Mouse (Mus musculus) midbrain, embryonic 11.5 days (tissue): ENCODE results near the gene Ehd1. TPM values are rescaled to one million over a fixed set of nuclear protein-coding genes. Genes with fewer than 3 reads are reported as not detected.

Source experiments
- ATAC-seq: fragments of 200-750 bp; cut with Nextera tagmentation; 2 replicates; pipeline ENCODE4 v1.8.0; 2017; ENCODE audit warnings: moderate TSS enrichment, moderate library complexity; ENCODE audit not compliant: low FRiP score
- DNase-seq: peaks from one replicate; pipeline ENCODE4 v3.0.0; 2015; ENCODE audit warnings: low spot score; ENCODE audit errors: missing footprints
- H3K27ac ChIP-seq: fragments of 300-500 bp; sonication (generic); 2 replicates; pipeline ENCODE4 v1.5.1; 2014; ENCODE audit warnings: low read depth, low read length
- H3K27me3 ChIP-seq: fragments of 300-500 bp; sonication (generic); 2 replicates; pipeline ENCODE4 v1.6.1; 2014; ENCODE audit warnings: mild to moderate bottlenecking, low read length, moderate library complexity, mixed read lengths; ENCODE audit not compliant: control insufficient read depth, insufficient read depth
- H3K36me3 ChIP-seq: fragments of 300-500 bp; sonication (generic); 2 replicates; pipeline ENCODE4 v1.6.1; 2014; ENCODE audit warnings: mild to moderate bottlenecking, low read length, moderate library complexity, mixed read lengths; ENCODE audit not compliant: control insufficient read depth, insufficient read depth
- H3K4me1 ChIP-seq: fragments of 300-500 bp; sonication (generic); 2 replicates; pipeline ENCODE4 v1.6.1; 2014; ENCODE audit warnings: low read length; ENCODE audit not compliant: control insufficient read depth, insufficient read depth
- H3K4me2 ChIP-seq: fragments of 300-500 bp; sonication (generic); 2 replicates; pipeline ENCODE4 v1.6.1; 2014; ENCODE audit warnings: mild to moderate bottlenecking, moderate library complexity
- H3K4me3 ChIP-seq: fragments of 300-500 bp; sonication (generic); 2 replicates; pipeline ENCODE4 v1.5.1; 2014; ENCODE audit warnings: low read depth, low read length
- H3K9ac ChIP-seq: fragments of 300-500 bp; sonication (generic); 2 replicates; pipeline ENCODE4 v1.6.1; 2014; ENCODE audit warnings: low read length
- H3K9me3 ChIP-seq: fragments of 300-500 bp; sonication (generic); 2 replicates; pipeline ENCODE4 v1.6.1; 2016; ENCODE audit warnings: low read length; ENCODE audit not compliant: control insufficient read depth
- WGBS: fragments of 180-500 bp; shearing (Covaris S2); extraction: QIAGEN DNeasy Blood & Tissue Kit; methylation state at CpG from one replicate; pipeline ENCODE4 v1.1.7; 2014; 5-methylcytosine and 5-hydroxymethylcytosine counted together
- polyA plus RNA-seq: library from polyadenylated mRNA; unstranded; fragments of >200 nt; fragmentation: Nextera tagmentation; extraction: Ambion mirVana; gene quantifications from 2 replicates; pipeline ENCODE4 v1.2.1, GENCODE M21; 2014

Ehd1 gene
- polyA plus RNA-seq, 1 experiment from 2014 or later, result 68.2 TPM

- H3K27ac ChIP-seq, result no peak overlapping the region
- no peak overlapping the region for H3K4me3 ChIP-seq
- WGBS, result 93% methylated on average over 29 of the region's 29 CpGs
- no peak overlapping the region for H3K9ac ChIP-seq
- no peaks in the 10 kb centered on the region for H3K9me3 ChIP-seq
- H3K4me1 ChIP-seq, result peaks cover 1% of the 10 kb centered on the region
- DNase-seq (no peak), ATAC-seq (no peak)
- H3K4me2 ChIP-seq, result no peak overlapping the region
- peaks cover 16% of the 10 kb centered on the region for H3K36me3 ChIP-seq
- H3K27me3 ChIP-seq, result no peaks in the 10 kb centered on the region
These were observed 28.8 kb upstream of the Ehd1 start for GRCm38 (mm10) chr19:6247526-6248300.

- 89% methylated on average over 4 of the region's 4 CpGs for WGBS
- ATAC-seq, result no peak
These were observed 23.5 kb upstream of the Ehd1 start for GRCm38 (mm10) chr19:6253021-6253420.

GRCm38 (mm10) chr19:6260428-6260827, 16.1 kb upstream of the Ehd1 start:
- Histone ChIP-seq H3K9ac (no peak overlapping the region), H3K4me2 (no peak overlapping the region), H3K27ac (no peak overlapping the region), H3K36me3 (peaks cover 14% of the 10 kb centered on the region; the same call in 1 of the 2 replicates), H3K27me3 (no peaks in the 10 kb centered on the region), H3K4me1 (no peaks in the 10 kb centered on the region), H3K4me3 (no peak overlapping the region), H3K9me3 (no peaks in the 10 kb centered on the region; the same call in 1 of the 2 replicates)
- DNase-seq, result no peak
- no peak; the same call in 1 of the 2 replicates for ATAC-seq
- WGBS, result 79% methylated on average over 2 of the region's 2 CpGs

More at GRCm38 (mm10) chr19:6253021-6253420, 23.5 kb upstream of the Ehd1 start:
- Histone ChIP-seq H3K9me3 (no peaks in the 10 kb centered on the region), H3K36me3 (peaks cover 13% of the 10 kb centered on the region; the same call in 1 of the 2 replicates), H3K4me3 (no peak overlapping the region), H3K9ac (no peak overlapping the region), H3K4me1 (no peaks in the 10 kb centered on the region), H3K4me2 (no peak overlapping the region), H3K27ac (no peak overlapping the region), H3K27me3 (no peaks in the 10 kb centered on the region)
- DNase-seq, result no peak

- Histone ChIP-seq H3K27me3 (no peaks in the 10 kb centered on the region), H3K9me3 (no peaks in the 10 kb centered on the region; the same call in 1 of the 2 replicates), H3K9ac (no peak overlapping the region), H3K27ac (no peak overlapping the region), H3K4me1 (no peaks in the 10 kb centered on the region), H3K36me3 (peaks cover 14% of the 10 kb centered on the region; the same call in 1 of the 2 replicates), H3K4me2 (no peak overlapping the region), H3K4me3 (no peak overlapping the region)
- ATAC-seq (no peak), DNase-seq (no peak)
- whole genome bisulfite sequencing, result 83% methylated on average over 4 of the region's 4 CpGs
These were observed 15.6 kb upstream of the Ehd1 start for GRCm38 (mm10) chr19:6260946-6261345.

- ATAC-seq (no peak), DNase-seq (no peak)
- Histone ChIP-seq H3K4me2 (no peak overlapping the region), H3K27ac (no peak overlapping the region), H3K9me3 (no peaks in the 10 kb centered on the region; the same call in 1 of the 2 replicates), H3K36me3 (peaks cover 14% of the 10 kb centered on the region; the same call in 1 of the 2 replicates), H3K27me3 (no peaks in the 10 kb centered on the region), H3K9ac (no peak overlapping the region), H3K4me1 (no peaks in the 10 kb centered on the region), H3K4me3 (no peak overlapping the region)
- 87% methylated on average over 14 of the region's 14 CpGs for WGBS
These were observed 15.1 kb upstream of the Ehd1 start for GRCm38 (mm10) chr19:6261379-6261778.

GRCm38 (mm10) chr19:6262222-6262621, 14.3 kb upstream of the Ehd1 start:
- Histone ChIP-seq H3K9me3 (no peaks in the 10 kb centered on the region; the same call in 1 of the 2 replicates), H3K4me1 (no peaks in the 10 kb centered on the region), H3K4me3 (no peak overlapping the region), H3K27ac (no peak overlapping the region), H3K4me2 (no peak overlapping the region), H3K9ac (no peak overlapping the region), H3K36me3 (peaks cover 14% of the 10 kb centered on the region; the same call in 1 of the 2 replicates), H3K27me3 (no peaks in the 10 kb centered on the region)
- WGBS, result 66% methylated on average over 7 of the region's 7 CpGs
- DNase-seq (peak; percentile 95), ATAC-seq (no peak)

- Histone ChIP-seq H3K36me3 (peaks cover 14% of the 10 kb centered on the region; the same call in 1 of the 2 replicates), H3K9ac (no peak overlapping the region), H3K9me3 (no peaks in the 10 kb centered on the region; the same call in 1 of the 2 replicates), H3K27ac (no peak overlapping the region), H3K4me2 (no peak overlapping the region), H3K4me1 (no peaks in the 10 kb centered on the region), H3K4me3 (no peak overlapping the region), H3K27me3 (no peaks in the 10 kb centered on the region)
- ATAC-seq, result no peak
- 93% methylated on average over 8 of the region's 8 CpGs for WGBS
- no peak for DNase-seq
These were observed 13.6 kb upstream of the Ehd1 start for GRCm38 (mm10) chr19:6262839-6263433.

GRCm38 (mm10) chr19:6264200-6264599, 12.3 kb upstream of the Ehd1 start:
- Histone ChIP-seq H3K4me3 (no peak overlapping the region), H3K27me3 (no peaks in the 10 kb centered on the region), H3K4me2 (no peak overlapping the region), H3K9ac (no peak overlapping the region), H3K4me1 (no peaks in the 10 kb centered on the region), H3K27ac (no peak overlapping the region), H3K9me3 (no peaks in the 10 kb centered on the region; the same call in 1 of the 2 replicates), H3K36me3 (peaks cover 12% of the 10 kb centered on the region; the same call in 1 of the 2 replicates)
- DNase-seq, result no peak
- ATAC-seq, result no peak
- WGBS, result 85% methylated on average over 9 of the region's 9 CpGs

GRCm38 (mm10) chr19:6264945-6265344, 11.6 kb upstream of the Ehd1 start:
- no peak for ATAC-seq
- DNase-seq, result no peak
- no peaks in the 10 kb centered on the region for H3K27me3 ChIP-seq
- no peaks in the 10 kb centered on the region; the same call in 1 of the 2 replicates for H3K9me3 ChIP-seq
- no peaks in the 10 kb centered on the region for H3K4me1 ChIP-seq
- 86% methylated on average over 8 of the region's 8 CpGs for WGBS
- H3K4me2 ChIP-seq, result no peak overlapping the region
- H3K36me3 ChIP-seq, result peaks cover 10% of the 10 kb centered on the region; the same call in 1 of the 2 replicates
- H3K27ac ChIP-seq, result no peak overlapping the region
- no peak overlapping the region for H3K9ac ChIP-seq
- no peak overlapping the region for H3K4me3 ChIP-seq
